Mouse (Mus musculus) limb, embryonic 14.5 days (tissue): ENCODE results near the gene Gm45716. TPM values are rescaled to one million over a fixed set of nuclear protein-coding genes. Genes with fewer than 3 reads are reported as not detected.

Experiments
- ATAC-seq: fragments of 200-750 bp; cut with Nextera tagmentation; 2 replicates; pipeline ENCODE4 v1.8.0; 2017; ENCODE audit warnings: low read depth, moderate number of reproducible peaks, moderate TSS enrichment; ENCODE audit not compliant: low FRiP score
- DNase-seq: peaks from one replicate; pipeline ENCODE4 v3.0.0-alpha.2; 2015; ENCODE audit warnings: low spot score
- H3K27ac ChIP-seq: fragments of 300-500 bp; sonication (generic); replicated peaks from 2 replicates; pipeline ENCODE4 v1.5.1; 2014; ENCODE audit warnings: low read depth, mild to moderate bottlenecking, low read length, moderate library complexity, mixed read lengths
- H3K27me3 ChIP-seq: fragments of 300-500 bp; sonication (generic); 2 replicates; pipeline ENCODE4 v1.6.1; 2014; ENCODE audit warnings: low read length, mixed read lengths; ENCODE audit not compliant: control insufficient read depth, insufficient read depth
- H3K36me3 ChIP-seq: fragments of 300-500 bp; sonication (generic); 2 replicates; pipeline ENCODE4 v1.6.1; 2014; ENCODE audit warnings: mild to moderate bottlenecking, low read length, moderate library complexity, mixed read lengths; ENCODE audit not compliant: control insufficient read depth, insufficient read depth
- H3K4me1 ChIP-seq: fragments of 300-500 bp; sonication (generic); 2 replicates; pipeline ENCODE4 v1.6.1; 2014; ENCODE audit warnings: antibody characterized with exemption, low read length, mixed read lengths; ENCODE audit not compliant: control insufficient read depth, insufficient read depth
- H3K4me2 ChIP-seq: fragments of 300-500 bp; sonication (generic); replicated peaks from 2 replicates; pipeline ENCODE4 v1.6.1; 2014; ENCODE audit warnings: low read depth, mild to moderate bottlenecking, low read length, moderate library complexity; ENCODE audit not compliant: severe bottlenecking
- H3K4me3 ChIP-seq: fragments of 300-500 bp; sonication (generic); replicated peaks from 2 replicates; pipeline ENCODE4 v1.5.1; 2014; ENCODE audit warnings: low read length
- H3K9ac ChIP-seq: fragments of 300-500 bp; sonication (generic); 2 replicates; pipeline ENCODE4 v1.6.1; 2014; ENCODE audit warnings: mild to moderate bottlenecking, low read depth, low read length, moderate library complexity; ENCODE audit not compliant: severe bottlenecking
- H3K9me3 ChIP-seq: fragments of 300-500 bp; sonication (generic); 2 replicates; pipeline ENCODE4 v1.6.1; 2016; ENCODE audit warnings: low read length; ENCODE audit not compliant: control insufficient read depth
- POLR2A ChIP-seq: fragments of 200-500 bp; IDR thresholded peaks from 2 replicates; pipeline ENCODE4 v1.8.0; 2012; ENCODE audit warnings: inconsistent platforms, mild to moderate bottlenecking, moderate library complexity, borderline replicate concordance; ENCODE audit not compliant: insufficient read depth, insufficient read length; ENCODE audit errors: extremely low read depth
- WGBS: fragments of 180-500 bp; shearing (Covaris S2); extraction: QIAGEN DNeasy Blood & Tissue Kit; methylation state at CpG from one replicate; pipeline ENCODE4 v1.1.7; 2014; 5-methylcytosine and 5-hydroxymethylcytosine counted together
- polyA plus RNA-seq, 2 experiments: library from polyadenylated mRNA; depleted of rRNA in 1 of 2; stranded (reverse) in 1 of 2; unstranded in 1 of 2; fragments of >200 nt; fragmentation: Nextera tagmentation in 1 of 2; extraction: Ambion mirVana in 1 of 2; gene quantifications; 2 replicates each; pipeline versions ENCODE4 v1.2.1 to v1.2.3; 2012 to 2014

Gene Gm45716
- polyA plus RNA-seq, 2 experiments: 4.2 to 7.7 TPM

DNA sequence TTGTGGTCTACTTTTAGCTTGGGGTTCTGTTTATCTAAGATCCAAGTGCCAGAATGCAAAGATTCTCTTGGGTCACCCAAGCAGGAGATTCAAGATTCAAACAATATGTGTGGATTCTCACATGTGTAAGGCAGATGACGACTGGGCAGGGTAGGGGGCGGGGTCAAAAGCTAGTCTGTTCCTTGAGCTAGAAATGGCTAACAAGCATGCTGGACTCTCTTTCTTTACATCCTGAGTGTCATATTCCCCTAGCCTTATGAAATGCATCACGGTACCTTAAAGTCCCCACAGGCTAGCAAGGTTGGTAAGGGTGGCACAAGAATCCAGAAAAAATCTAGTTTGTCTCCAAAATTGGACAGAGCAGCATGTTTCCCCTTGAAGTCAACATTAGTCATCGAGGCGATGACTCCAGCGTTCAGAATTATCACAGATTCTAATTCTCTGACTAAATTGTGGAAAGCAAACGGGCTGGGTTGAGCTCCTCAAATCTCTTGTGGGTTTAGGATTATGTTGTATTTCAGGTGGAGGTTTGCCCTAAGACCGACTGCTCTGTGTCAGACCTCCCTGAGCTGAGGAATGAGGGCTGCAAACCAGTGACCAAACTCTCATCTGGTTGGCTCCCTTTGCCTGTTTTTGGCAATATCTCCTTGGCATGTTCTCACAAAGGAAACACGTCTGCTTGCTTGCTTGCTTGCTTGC, 40.9 kb downstream of the Gm45716 start:
- WGBS: 78% methylated on average over 9 of the region's 9 CpGs
- no peak for DNase-seq

DNA sequence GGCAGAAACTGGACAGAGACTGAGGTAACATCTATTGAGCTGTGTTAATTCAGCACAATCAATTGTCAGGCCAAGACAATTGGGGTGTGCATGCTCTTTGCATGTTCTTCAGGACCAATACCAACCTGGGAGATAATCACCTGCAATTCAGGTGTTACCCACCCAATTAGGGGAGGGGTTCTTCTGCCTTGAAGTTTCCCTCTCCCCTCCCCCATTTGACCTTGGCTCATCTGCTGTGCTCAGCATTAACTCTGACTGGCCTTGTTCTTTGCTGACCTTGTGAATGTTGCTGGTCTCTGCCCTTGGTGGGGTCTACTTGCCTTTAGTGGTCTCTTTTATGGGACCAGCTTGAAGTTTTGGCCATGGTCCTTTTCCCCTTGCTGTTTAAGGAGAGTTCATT, 42.3 kb downstream of the Gm45716 start:
- Histone ChIP-seq H3K27me3 (no peaks in the 10 kb centered on the region), H3K4me2 (no peak overlapping the region), H3K9me3 (no peaks in the 10 kb centered on the region), H3K4me3 (no peak overlapping the region), H3K36me3 (no peaks in the 10 kb centered on the region), H3K4me1 (0 out of 2 replicates have a peak, but pooled peaks cover 2% of the 10 kb centered on the region), H3K27ac (no peak overlapping the region), H3K9ac (no peak overlapping the region)
- no peak for ATAC-seq
- no peak for TF ChIP-seq POLR2A
- DNase-seq: no peak

More for the DNA sequence above, 40.9 kb downstream of the Gm45716 start:
- H3K4me3 ChIP-seq: no peak overlapping the region
- H3K36me3 ChIP-seq: no peaks in the 10 kb centered on the region
- 0 out of 2 replicates have a peak, but pooled peaks cover 2% of the 10 kb centered on the region for H3K4me1 ChIP-seq
- no peak overlapping the region for H3K9ac ChIP-seq
- no peak for ATAC-seq
- H3K9me3 ChIP-seq: no peaks in the 10 kb centered on the region
- H3K4me2 ChIP-seq: no peak overlapping the region
- no peaks in the 10 kb centered on the region for H3K27me3 ChIP-seq
- no peak for TF ChIP-seq POLR2A
- no peak overlapping the region for H3K27ac ChIP-seq

DNA sequence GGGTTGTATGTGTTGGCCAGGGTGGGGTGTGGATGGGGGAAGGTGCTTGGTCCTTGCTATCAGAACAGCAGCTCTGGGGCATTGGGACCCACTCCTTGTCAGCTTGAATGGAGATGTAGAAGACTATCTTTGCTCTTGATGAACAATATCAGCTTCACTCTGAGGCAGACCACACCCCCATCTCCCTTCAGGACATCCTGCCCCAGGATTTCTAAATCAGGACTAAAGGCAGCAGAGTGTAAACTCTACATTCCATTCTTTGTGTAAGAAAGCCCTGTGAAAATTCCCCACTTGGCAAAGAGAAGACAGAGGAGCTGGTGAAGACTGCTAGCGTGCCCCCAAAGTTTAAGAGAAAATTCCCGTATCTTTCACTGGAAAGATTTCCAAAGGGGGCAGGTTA, 43.2 kb downstream of the Gm45716 start:
- Histone ChIP-seq H3K9me3 (no peaks in the 10 kb centered on the region), H3K27ac (no peak overlapping the region)
- ATAC-seq: no peak

DNA sequence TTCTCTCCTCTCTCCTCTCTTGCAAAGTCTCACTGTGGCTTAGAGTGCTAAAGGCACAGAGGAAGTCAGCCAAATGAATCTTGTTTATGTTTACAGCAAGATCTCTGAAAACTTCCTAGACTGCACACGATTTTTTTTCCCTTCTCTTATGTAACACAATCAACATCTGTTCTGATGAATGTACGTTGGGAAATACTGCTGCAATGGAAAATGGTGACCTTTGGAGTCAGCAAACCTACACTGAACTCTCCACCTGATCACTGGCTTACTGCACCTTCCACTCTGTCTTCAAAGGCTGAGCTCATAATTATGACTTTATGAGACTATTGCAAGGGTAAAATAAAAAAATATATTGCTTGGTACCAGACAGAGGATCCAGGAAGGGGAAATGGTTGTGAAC, 44.1 kb downstream of the Gm45716 start:
- no peaks in the 10 kb centered on the region for H3K36me3 ChIP-seq

More for the DNA sequence above, 43.2 kb downstream of the Gm45716 start:
- no peak for DNase-seq
- 0 out of 2 replicates have a peak, but pooled peaks cover 2% of the 10 kb centered on the region for H3K4me1 ChIP-seq
- H3K27me3 ChIP-seq: no peaks in the 10 kb centered on the region
- no peak overlapping the region for H3K4me2 ChIP-seq
- no peak overlapping the region for H3K4me3 ChIP-seq
- H3K9ac ChIP-seq: no peak overlapping the region
- 89% methylated on average over 2 of the region's 2 CpGs for WGBS
- TF ChIP-seq POLR2A: no peak
- no peaks in the 10 kb centered on the region for H3K36me3 ChIP-seq

DNA sequence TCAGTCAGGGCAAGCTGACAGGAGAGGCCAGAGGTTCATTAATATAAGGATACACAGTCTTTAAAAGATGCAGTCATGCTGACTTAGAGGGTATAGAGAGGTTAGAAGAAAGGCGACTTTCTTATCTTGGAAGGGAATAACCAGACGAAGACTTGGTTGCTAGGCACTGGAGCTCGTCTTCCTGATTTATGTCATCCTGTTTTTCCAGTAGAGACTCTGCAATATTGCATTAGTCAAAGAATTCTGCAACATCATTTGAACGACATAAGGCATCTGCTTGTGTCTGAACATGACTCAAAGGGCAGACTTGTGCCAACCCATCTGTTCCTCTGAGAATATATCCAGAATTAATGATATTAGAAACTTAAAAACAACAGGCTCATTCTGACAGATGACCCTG, 45.2 kb downstream of the Gm45716 start:
- DNase-seq: no peak
- no peak for TF ChIP-seq POLR2A
- Histone ChIP-seq H3K4me3 (no peak overlapping the region), H3K4me2 (no peak overlapping the region), H3K4me1 (0 out of 2 replicates have a peak, but pooled peaks cover 2% of the 10 kb centered on the region), H3K27me3 (no peaks in the 10 kb centered on the region), H3K27ac (no peak overlapping the region), H3K9me3 (no peaks in the 10 kb centered on the region), H3K36me3 (no peaks in the 10 kb centered on the region), H3K9ac (no peak overlapping the region)
- WGBS: 38% methylated on average over 4 of the region's 4 CpGs
- ATAC-seq: no peak

More for the DNA sequence above, 44.1 kb downstream of the Gm45716 start:
- 54% methylated on average over 2 of the region's 2 CpGs for WGBS
- 0 out of 2 replicates have a peak, but pooled peaks cover 2% of the 10 kb centered on the region for H3K4me1 ChIP-seq
- no peaks in the 10 kb centered on the region for H3K9me3 ChIP-seq
- H3K4me2 ChIP-seq: no peak overlapping the region
- TF ChIP-seq POLR2A: no peak
- H3K9ac ChIP-seq: no peak overlapping the region
- ATAC-seq (no peak), DNase-seq (no peak)
- H3K27ac ChIP-seq: no peak overlapping the region
- H3K27me3 ChIP-seq: no peaks in the 10 kb centered on the region
- no peak overlapping the region for H3K4me3 ChIP-seq
